Mouse (Mus musculus) adrenal gland, adult 8-10 months (tissue): ENCODE measurements around the gene Tas2r126. TPM values are rescaled to one million over a fixed set of nuclear protein-coding genes. Genes with fewer than 3 reads are reported as not detected.
"Not testable (repeated sequence)": the region's sequence is repeated elsewhere in the genome, so short reads cannot be mapped to it uniquely, and the experiment has no call there.

Source experiments
- DNase-seq: peaks from one replicate; pipeline ENCODE4 v3.0.0; 2022
- total RNA-seq, 4 experiments: library from RNA; stranded (reverse); gene quantifications; 2 replicates each; pipeline ENCODE4 v1.2.4; 2022

Tas2r126 gene
- 1 to 10 TPM in 2 of 4 experiments, under 1 TPM in 1, not detected in 1; 0.77 to 2.5 (median 2.4) TPM for total RNA-seq

- DNase-seq = no peak
Observed at GRCm38 (mm10) chr6:42434446-42434845, at the start of gene Tas2r126. Gene Tas2r126 (plus strand): TSS chr6:42434535.

GRCm38 (mm10) chr6:42385635-42386034 is 48.7 kb upstream of the Tas2r126 start:
- no peak for DNase-seq

DNA sequence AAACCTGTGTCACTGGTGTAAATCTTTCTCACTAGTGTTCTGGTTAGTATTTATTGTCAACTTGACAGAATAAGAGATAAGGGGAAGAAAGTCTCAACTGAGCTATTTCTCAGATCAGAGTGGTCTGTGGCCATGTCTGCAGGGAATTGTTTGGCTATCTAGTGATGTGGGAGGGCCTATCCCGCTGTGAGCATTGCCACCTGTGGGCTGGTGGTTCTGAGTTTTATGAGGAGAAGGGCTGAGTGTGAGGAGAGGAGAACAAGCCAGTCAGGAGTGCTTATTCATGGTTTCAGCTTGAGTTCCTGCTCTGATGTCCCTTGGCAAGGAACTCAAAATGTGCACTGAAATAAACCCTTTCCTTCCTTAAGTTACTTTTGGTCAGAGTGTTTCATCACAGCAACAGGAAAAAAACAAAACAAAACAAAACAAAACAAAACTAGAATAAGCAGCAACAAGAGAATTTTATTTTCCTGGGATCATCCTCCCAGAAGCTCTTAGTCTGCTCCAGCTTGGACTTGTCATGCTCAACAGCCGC is 42.5 kb upstream of the Tas2r126 start:
- no peak for DNase-seq

- peak; percentile 96 for DNase-seq
Observed at GRCm38 (mm10) chr6:42395960-42396809, 38.1 kb upstream of the Tas2r126 start.

- DNase-seq = peak; percentile 73
Observed at GRCm38 (mm10) chr6:42397041-42397657, 37.2 kb upstream of the Tas2r126 start.

DNA sequence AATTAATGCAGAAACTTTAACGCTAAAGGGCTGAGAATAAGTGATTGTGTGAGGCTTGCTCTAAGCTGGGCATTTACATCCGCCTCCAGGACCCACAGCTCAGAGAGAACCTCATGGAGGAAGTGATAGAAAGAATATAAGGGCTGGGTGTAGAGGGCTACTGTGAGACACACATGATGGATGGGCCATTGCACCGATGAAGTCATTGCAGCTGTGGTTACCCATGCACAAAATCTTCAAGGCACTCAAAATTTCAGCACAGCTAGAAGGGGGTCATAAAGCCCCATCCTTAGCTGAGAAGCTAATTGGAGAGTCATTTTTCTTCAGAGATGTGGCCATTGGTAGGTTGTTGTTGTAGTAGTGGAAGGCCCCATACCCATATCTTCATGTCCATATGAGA is 36.0 kb upstream of the Tas2r126 start:
- DNase-seq = peak; percentile 33

- peak; percentile 48 for DNase-seq
Observed at GRCm38 (mm10) chr6:42398998-42399397, 35.3 kb upstream of the Tas2r126 start.

- no peak for DNase-seq
Observed at GRCm38 (mm10) chr6:42399938-42400337, 34.4 kb upstream of the Tas2r126 start, which contains the start of gene Tas2r143. Gene Tas2r143 (plus strand): TSS chr6:42400238.

DNA sequence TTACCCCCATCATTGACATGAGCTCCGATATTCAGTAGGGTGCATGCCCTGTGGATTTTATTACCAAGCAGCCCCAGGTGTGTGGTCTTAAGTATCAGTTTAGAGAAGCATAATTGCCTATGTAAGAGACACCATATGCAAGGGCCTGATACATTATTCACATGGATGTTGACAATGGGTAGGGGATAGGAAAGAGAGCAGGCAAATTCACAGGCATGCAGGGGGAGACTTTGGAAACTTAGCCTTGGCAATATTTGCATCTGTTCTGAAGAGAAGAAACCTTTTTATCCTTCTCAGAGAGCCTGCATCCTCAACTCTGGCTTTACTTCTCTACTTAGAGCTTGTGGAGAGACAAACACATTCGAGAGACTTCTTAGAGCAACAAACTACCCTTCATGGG is 29.2 kb upstream of the Tas2r126 start, which contains the start of gene Tas2r135:
Gene Tas2r135 (plus strand): TSS at position 301 of the 400 bp plus-strand sequence.
- DNase-seq = no peak

- DNase-seq = peak; percentile 22
Observed at GRCm38 (mm10) chr6:42419443-42419842, 14.9 kb upstream of the Tas2r126 start.

DNA sequence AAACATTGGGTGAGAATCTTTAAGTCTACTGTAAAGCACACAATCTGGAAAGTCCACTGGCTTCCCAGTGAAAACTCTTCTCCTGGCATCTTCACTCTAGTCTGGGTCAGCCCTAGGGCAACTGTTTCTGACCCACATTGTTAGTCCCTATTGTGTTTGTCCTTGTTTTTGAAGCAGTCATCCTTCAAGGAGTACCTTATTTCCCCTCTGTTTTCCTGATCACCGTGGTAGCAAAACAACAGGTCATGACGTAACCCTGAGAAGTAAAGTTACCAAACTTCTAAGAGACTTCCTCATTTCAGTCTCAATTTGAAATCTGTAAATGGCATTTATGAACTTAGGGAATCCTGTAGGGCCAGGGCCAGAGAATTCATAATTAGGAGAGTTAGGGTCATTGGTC is 12.9 kb upstream of the Tas2r126 start:
- DNase-seq = no peak

DNA sequence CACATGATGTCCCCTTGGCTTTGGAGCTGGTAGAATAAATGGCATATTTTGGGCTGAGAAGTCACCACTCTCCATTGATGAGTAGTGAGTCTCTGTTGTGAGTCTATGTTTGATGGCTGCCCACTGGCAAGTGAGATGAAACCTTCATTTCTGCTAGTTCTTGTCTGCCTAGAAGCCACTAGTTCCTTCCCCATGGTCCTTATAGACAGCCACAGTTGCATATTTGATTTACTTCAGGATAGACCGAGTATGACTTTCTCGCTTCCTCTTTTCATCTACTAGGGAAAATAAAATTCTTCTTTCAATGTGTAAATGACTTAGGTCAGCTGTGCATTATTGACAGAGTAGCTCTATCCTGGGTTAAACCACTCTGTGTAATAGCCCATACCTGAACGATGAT is 9.9 kb upstream of the Tas2r126 start:
- no peak for DNase-seq

- DNase-seq = no peak
Observed at GRCm38 (mm10) chr6:42426337-42426736, 8.0 kb upstream of the Tas2r126 start.

DNA sequence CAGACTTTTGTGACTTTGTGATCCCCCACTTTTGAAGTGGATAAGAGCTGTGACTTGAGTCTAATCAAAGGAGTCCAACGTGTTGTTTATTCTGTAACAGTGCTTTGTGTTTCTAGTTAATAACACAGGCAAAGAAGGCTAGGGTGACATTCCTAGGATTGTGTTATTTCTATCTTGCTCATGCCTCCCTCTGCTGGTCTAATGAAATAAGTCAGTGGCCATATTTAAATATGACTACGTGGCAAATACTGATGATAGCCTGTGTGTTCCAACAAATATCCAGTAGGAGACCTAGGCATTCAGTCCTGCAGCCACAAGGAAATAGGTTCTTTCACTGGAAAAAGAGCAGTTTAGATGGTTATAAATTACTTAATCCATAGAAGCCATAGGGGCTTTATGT is 781 bp upstream of the Tas2r126 start:
- DNase-seq = no peak

DNA sequence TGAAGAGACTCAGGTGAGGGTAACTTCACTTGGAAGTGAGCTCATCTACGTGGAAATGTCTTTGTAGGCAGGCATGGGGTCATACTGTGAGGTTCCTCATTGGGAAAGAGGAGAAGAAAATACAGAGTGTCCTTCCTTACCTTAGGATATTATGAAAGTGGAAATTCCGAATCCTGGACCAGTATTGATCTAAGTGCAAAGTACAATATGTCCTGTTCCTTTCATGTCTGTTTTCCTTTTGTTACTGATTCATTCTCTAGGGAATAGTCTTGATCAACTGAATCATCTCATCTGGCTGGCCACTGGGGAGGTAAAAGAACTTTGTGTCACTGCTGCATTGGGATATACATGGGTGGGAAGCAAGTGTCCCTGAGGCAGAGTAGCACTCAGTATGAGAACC is 1.2 kb downstream of the Tas2r126 start:
- no peak for DNase-seq

GRCm38 (mm10) chr6:42441395-42441794 is 7.1 kb downstream of the Tas2r126 start:
- no peak for DNase-seq

GRCm38 (mm10) chr6:42444491-42444890 is 10.2 kb downstream of the Tas2r126 start:
- DNase-seq = no peak

DNA sequence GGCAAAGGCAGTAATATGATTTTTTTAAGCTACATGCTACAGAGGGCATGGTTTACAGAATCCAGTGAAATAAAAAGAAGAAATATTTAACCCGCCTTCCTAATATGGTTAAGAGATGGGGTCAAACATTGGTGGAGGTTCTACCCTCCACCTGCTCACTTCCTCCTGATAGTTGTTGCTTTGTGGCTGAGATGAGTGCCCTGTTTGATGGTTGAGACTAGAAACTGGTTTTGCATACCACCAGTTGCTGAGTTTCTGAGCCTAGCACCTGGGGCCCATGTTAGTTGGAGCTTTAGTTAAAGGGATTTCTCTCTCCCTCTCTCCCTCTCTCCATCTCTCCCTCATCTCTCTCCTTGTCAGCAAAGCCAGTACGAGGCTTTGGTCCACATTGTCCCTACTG is 13.0 kb downstream of the Tas2r126 start:
- DNase-seq = no peak

- no peak for DNase-seq
Observed at GRCm38 (mm10) chr6:42465096-42465495, 30.8 kb downstream of the Tas2r126 start, which contains the start of gene Olfr458. Gene Olfr458 (minus strand): TSS chr6:42465196.

GRCm38 (mm10) chr6:42470542-42470941 is 36.2 kb downstream of the Tas2r126 start:
- no peak for DNase-seq

DNA sequence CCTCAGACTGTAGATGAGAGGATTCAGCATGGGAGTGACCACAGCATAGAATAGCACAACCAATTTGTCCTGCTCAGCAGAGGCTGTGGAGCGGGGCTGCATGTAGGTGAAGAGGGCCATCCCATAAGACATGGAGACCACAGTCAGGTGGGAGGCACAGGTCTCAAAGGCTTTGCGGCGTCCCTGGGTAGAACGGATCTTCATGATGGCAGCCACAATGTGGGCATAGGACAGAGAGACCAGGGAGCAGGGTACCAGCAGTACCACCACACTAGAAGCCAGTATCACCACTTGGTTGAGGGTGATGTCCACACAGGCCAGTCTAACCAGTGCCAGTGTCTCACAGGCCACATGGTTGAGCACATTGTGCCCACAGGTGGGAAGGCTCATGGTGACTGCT is 37.0 kb downstream of the Tas2r126 start:
- DNase-seq = not testable (repeated sequence)

- DNase-seq = no peak
Observed at GRCm38 (mm10) chr6:42476235-42476634, 41.9 kb downstream of the Tas2r126 start, which contains the start of gene Olfr457. Gene Olfr457 (minus strand): TSS chr6:42476335.

- no peak for DNase-seq
Observed at GRCm38 (mm10) chr6:42484633-42485032, 50.3 kb downstream of the Tas2r126 start.
